Mouse (Mus musculus) left cerebral cortex, postnatal 36 days (tissue): ENCODE results near the gene Vasp. TPM values are rescaled to one million over a fixed set of nuclear protein-coding genes. Genes with fewer than 3 reads are reported as not detected.

Experiments
- DNase-seq, 2 experiments: peaks; one replicate each; pipeline ENCODE4 v3.0.0; 2021 to 2022; ENCODE audit warnings: low spot score in 2 of 2, mixed read lengths in 1 of 2
- intact Hi-C: fragments of 180-260 bp; cut with DNase I; formaldehyde crosslinking; loops from one replicate; pipeline ENCODE4 v1.15.1; 2025
- total RNA-seq, 2 experiments: library from RNA; stranded (reverse); gene quantifications; 2 replicates each; pipeline ENCODE4 v1.2.3; 2021

Vasp gene
- total RNA-seq, 2 experiments from 2014 or later, result 11.2 to 13.5 TPM

DNA sequence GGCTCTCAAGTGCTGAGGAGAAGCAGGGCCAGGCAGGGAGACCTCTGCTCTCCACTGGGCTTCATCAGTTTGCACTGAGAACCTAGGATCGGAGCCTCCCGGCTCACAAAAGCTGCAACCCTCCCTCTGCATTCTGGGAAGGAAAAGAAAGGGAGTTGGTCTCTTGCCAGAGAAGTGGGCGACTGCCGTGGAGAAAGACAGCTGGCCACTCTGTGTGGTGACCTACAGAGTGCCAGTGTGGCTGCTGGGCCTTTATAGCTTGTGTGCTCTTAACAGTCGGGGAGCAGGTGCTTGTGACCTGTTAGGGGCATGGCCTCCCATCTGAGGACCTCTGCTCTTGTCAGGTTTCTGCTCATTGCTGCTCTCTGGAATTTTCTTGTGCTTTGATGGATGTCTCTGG is 27.8 kb downstream of the Vasp start:
- intact Hi-C loops, result no loop called here
- peak; percentile 32 to 42 for DNase-seq

DNA sequence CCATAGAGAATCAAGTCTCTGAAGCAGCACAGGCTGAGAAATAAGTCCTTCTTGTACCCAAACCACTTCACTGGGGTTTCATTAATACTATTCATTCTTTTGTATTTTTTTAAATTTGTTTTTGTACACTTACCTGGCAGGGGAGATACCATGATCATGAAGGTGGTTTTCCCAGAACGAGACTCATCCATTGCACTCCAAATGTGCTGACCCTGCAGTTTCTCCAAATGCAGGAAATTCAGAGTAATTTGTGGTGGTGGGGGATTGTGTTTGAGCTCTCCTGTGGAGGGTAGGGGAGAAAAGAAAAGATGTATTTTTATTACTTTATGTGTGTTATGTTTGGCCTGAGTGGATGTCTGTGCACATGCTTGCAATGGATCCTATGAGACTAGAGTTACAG is 29.6 kb downstream of the Vasp start:
- DNase-seq, result no peak
- intact Hi-C loops, result no loop called here

DNA sequence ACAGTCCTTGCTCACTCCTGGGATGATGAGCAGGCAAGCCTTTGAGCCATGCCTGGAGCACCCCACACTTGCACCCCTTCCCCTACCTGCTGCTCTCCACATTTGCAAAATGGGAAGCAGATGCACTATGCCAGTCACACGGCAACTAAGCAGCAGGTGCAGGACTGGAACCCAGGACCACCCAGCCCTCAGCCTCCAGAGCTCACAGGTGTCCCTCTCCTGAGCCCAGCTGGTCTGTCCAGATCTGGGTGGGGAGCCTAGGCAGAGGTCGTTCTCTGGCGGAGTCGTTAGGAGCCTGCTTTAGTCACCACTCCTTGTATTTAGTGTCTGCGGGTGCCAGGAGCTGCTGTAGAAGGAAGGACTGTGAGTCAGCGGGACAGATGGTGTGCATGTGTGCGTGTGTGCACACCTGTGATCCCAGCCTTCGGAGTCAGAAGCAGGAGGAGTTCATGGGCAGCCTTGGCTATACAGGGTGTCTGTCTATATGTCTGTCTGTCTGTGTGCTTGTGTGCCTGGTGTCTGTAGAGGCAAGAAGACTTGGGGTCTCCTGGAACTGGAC is 30.6 kb downstream of the Vasp start:
- intact Hi-C loops, result no loop called here
- DNase-seq, result peak in 1 of 2 experiments; percentile 21

DNA sequence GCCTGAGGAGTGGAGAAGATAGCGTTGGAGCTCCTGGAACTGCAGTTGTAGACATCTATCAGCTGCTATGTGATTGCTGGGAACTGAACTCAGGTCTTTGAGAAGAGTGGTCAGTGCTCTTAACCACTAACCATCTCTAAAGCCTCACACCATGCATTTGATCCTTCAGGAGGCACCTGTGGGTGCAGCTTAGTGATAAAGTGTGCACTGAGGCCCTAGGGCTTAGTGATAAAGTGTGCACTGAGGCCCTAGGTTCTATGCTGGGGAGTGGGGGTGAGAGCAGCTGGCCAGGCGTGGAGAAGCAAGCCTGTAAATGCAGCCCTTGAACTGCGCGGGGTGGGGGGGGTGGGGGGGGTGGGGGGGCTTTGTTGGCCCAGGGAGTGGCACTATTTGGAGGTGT is 31.6 kb downstream of the Vasp start:
- intact Hi-C loops, result loop anchor here (1.0 to 5.0 kb wide), 3 partner anchors 33 to 102 kb away; partner anchors contain the start of gene Ercc1
- no peak for DNase-seq

DNA sequence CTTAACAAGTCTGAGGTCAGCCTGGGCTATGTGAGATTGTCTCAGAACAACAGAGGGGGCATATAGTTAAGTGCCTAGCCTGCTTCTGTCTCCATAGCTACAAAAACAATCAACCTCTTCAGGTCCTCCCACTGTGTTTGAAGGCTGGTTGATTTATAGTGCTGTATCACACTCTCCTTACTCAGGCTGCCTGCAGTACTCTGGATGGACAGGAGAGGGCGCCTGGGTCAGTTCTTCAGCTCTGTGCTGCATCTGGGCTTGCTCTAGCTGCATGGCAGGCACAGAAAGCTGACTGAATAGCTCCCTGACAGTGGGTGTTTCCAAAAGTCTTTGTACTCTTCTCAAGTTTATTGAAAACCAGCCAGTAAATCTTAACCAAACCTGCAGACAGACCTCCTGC is 32.2 kb downstream of the Vasp start:
- DNase-seq, result peak; percentile 87 to 90
- intact Hi-C loops, result loop anchor here (1.0 to 5.0 kb wide), 3 partner anchors 33 to 103 kb away; partner anchors contain the start of gene Ercc1

DNA sequence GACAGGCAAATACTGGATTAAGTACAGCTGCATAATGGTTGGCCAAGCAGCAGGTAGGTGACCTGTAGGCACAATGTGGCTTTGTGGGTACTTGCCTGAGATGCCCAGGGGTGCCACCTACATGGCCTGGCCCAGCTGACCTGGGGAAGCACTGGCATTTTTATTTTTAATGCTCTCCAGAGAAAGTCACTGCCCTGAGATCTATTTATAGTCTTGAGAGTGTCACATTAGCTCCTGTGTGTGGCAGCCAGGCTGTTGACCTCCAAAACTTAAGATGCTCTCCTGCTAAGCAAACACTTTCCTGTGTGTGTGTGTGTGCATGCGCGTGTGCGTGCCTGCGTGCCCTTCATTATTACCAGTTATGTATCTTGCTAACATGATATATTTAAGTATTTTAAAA is 33.3 kb downstream of the Vasp start:
- no peak for DNase-seq
- intact Hi-C loops, result loop anchor here (2.0 to 5.0 kb wide), 2 partner anchors 34 to 104 kb away; partner anchors contain the start of gene Ercc1

DNA sequence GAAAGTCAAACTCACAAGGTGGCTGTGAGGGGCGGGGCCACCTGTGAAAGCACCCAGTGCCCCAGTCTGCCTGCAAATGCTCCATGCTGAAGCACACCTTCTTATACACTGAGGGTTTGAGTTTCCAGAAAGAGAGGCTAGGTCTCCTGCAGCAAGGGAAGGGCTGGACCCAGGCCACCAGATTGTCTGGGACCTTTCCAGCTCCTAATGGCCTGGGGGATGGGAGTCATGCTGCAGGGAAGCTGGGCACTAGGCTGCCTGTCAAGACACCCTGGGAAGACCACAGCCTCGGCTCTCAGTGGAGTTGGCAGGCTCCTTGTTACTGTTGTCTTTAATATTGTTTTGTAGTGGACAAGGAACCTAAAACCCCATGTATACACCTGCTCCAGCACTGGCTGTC is 35.2 kb downstream of the Vasp start:
- DNase-seq, result no peak
- intact Hi-C loops, result loop anchor here (5.0 kb wide), 1 partner anchor 106 kb away; the partner anchor contains the start of gene Ercc1

DNA sequence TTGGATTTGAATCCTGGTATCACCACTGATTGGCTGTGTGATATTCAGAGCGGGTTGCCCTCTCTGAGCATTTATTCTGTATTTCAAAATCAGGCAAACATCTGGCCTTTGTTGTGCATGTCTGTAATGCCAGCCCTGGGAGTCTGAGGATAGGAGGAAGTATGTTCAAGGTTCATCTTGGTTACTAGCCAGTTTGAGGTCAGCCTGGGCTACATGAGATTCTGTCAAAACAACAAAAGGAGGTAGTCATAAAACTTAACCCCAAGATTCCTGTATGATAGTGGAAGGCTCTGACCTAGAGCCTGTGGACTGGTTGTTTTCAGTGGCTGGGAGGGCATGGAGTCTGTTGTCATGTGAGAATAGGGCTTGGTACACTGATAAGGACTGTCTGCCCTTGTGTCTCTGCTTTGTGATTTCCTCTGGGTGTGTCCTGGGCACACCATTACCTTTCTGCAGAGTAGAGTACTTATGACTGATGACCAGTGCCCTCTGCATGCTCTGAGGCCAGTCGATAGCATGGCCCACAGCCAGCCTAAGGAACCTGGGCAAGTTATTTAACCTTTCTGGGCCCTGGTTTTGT is 36.4 kb downstream of the Vasp start:
- intact Hi-C loops, result loop anchor here (5.0 kb wide), 1 partner anchor 107 kb away; the partner anchor contains the start of gene Ercc1
- DNase-seq, result no peak

DNA sequence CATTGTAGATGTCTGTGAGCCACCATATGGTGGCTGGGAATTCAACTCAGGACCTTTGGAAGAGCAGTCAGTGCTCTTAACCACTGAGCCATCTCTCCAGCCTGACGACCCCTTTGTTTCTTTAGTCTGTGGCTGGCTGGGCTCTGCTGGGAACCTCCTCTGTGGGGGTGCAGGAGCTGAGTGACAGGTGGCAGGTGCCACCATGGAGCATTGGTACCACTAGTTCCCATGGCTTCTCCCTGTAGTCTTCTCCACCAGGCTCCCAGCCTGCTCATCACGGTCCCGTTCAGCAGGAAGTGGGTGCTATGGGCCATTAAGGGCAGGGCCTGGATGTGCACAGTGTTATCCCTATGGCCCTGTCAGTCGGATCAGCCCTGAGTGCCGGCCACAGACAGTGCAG is 37.0 kb downstream of the Vasp start:
- no peak for DNase-seq
- intact Hi-C loops, result loop anchor here (5.0 kb wide), 1 partner anchor 108 kb away; the partner anchor contains the start of gene Ercc1

DNA sequence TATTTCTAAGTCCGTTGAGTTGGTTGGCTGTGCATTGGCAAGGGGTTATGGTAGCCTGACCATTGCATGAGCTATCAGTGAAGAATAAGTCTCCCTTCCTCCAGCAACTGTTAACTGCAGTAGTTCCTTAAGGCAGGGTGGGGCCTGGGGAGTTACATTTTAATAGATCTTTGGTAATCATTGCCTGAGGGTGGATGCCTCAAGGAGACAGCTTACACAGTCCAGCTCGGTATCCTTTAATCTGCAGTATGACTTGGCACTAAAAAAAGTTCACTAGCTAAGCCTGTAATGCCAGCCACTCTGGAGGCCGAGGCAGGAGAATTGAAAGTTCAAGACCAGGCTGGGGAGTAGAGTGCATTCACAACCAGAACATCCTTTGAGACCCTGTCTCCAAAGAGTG is 39.8 kb downstream of the Vasp start:
- DNase-seq, result no peak
- intact Hi-C loops, result no loop called here

DNA sequence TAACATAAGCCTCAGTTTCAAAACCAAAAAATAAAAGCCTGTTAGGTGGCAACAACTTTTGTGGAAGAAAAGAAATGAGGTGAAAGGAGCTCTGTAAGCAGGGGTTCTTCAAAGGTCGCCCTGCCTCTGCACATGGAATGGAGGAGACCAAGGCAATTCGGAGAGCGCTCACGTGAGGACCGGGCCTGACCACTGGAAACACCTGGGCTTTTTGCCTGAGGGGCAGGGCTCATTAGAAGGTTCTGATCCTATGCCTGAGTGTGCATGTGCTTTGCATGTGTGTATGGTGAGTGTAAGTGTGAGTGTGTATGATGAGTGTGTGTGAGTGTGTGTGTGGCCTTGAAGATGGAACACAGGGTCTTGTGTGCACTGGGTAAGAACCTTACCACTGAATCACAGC is 40.7 kb downstream of the Vasp start:
- intact Hi-C loops, result no loop called here
- DNase-seq, result no peak

DNA sequence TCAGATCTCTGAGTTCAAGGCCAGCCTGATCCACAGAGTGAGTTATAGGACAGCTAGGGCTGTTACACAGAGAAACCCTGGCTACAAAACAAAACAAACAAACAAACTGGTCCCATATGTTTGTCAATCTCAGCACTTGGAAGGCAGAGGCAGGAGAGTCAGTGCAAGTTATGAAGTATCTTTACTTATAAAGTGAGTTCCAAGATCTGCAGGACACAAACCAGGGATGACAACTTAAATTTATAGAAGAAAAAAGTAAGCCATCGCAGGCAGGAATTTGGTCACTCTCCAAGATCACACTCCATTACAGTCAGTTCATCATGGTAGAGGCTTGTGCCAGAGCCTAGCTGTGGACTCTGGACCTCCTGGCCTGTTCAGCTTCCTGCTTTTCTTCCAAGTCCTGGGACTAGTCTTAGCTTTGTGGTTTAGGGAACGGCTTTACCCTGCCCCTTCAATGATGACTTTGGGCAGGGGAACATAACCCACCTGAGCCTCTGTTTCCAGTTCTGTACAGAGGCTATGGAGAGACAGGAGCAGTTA is 41.5 kb downstream of the Vasp start:
- DNase-seq, result no peak
- intact Hi-C loops, result no loop called here

DNA sequence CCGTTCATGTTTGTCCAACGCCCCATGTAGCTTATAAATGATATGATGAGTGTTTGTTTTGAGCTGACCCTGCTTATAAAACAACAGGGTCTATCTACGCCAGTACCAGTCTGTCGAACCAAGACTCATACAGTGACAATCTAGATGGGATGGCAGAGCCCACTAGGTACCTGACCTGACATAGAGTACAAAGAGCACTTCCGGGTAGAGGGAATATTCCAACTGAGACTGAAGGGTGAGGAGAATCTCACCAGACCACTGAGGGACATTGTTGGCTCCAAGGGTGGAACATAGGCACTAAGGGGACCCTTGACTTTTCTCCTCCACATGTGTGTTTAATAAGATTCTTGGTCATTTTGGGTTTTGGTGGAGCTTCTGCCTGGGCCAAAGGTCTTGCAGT is 42.2 kb downstream of the Vasp start:
- intact Hi-C loops, result no loop called here
- DNase-seq, result no peak

DNA sequence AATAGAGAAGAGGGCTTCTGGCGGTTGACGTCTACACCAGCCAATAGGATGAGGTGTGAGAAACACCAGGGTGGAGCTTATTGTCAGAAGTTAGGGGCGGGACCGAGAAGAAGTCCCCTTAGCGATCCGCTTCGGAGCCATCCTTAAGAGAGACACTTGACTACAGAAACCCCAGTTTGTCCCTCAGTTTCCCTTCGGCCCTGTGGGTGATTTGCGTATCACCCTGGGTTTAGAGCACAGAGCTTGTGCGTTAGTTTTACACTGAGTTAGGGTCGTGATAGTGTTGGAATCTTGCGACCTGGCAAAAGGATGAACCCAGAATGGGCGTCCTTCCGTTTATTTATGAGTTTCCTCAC is 42.8 kb downstream of the Vasp start:
- intact Hi-C loops, result no loop called here
- DNase-seq, result no peak

DNA sequence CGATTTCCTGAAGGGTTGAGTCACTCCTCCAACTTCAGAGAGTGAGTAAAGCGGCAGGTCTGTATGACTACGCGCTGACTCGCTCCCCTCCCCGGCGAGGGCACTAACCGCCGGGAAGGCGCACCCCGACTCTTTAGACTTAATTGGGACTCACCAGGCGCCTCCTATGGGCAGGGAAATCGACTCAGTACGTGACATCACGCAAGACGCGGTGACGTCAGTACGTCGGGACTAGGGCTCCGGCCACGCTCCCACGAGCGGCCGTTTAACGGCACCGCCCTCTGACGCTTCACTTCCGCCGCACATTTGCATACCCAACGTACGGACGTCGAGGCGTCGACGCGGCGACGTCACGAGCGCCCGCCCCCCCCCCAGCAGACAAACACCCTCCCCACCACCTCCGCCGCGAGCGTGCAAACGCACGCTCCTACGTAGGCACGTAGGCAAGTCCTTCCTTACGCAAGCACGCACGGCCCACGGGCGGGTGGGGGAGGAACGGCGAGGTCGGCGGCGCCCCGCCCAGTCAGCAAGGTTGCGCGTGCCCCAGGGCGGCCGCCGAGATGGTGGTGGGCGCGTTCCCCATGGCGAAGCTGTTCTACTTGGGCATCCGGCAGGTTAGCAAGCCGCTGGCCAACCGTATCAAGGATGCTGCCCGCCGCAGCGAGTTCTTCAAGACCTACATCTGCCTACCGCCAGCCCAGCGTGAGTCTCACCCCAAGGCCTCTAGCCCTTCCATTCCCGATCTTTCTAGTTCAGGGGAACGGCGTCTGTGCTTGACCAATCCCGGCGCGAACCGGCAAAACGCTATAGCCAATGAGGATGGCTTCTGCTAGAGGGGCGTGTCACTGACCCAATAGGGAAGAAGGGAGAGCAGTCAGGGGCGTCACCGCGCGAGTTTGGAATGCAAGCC is 43.5 kb downstream of the Vasp start, which contains the start of gene Opa3:
Gene Opa3 (plus strand): TSS at position 452 of the 910 bp plus-strand sequence.
- DNase-seq, result peak; percentile 99 to 100
- intact Hi-C loops, result no loop called here

DNA sequence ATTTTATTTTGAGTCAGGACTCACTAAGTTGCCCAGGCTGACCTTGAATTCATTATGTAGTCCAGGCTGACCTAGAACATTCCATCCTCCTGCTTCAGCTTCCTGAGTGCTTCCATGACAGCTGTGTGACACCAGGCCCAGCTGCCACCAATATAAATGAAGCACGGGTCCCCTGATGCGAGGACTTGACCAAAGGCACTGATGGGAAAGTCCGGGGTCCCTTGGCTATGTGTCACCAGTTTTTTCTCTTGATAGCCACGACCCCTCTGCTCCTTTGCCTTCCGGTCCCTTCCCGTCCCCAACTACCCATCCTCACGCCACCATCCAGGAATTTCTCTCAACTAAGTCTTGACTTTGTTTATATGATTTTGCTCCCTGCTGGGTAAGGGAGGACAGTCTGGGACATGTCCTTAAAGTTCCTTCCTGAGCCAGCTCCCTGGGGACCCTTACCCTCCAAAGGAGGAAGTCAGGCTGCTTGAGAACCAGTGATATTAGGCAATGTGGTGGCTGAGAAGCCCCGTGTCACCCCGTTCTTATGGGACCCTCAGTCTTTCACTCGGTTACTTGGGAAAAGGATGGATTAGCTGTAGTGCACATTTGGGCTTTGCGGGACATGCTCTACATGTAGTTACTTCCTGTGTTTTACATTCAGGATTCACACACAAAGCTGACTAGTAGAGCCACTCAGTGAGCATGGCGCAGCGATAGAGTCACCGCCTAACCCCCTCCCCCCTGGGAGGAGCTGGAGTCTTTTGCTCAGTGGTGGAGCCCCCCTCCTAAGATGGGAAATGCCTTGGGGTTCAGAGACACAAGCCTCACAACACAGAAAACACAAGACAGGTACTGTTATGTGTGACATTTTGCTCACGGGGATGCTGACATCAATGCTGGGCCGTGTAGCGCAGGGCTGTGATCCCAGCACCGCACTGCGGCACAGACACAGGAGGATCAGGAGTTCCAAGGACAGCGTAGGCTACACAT is 44.5 kb downstream of the Vasp start:
- intact Hi-C loops, result no loop called here
- DNase-seq, result peak in 1 of 2 experiments; percentile 46

DNA sequence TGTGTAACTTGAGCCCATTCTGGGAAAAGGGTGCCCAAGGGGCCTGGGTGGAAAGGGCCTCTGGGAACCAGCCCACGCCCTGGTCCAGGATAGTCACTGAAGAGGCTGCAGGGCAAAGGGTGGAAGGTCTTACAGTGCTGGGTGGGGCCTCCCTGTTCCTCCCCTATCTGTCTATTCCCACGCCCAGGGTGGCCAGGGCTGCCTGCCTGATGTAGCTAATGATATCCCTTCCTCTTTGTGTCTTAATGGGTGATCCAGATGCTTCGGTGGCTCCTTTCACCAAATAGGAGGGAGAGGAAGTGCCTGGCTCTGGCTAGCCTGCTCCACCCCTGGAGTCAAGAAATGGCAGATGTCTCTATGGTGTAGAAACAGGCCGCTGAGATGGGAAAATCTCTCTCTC is 46.7 kb downstream of the Vasp start:
- intact Hi-C loops, result no loop called here
- no peak for DNase-seq

DNA sequence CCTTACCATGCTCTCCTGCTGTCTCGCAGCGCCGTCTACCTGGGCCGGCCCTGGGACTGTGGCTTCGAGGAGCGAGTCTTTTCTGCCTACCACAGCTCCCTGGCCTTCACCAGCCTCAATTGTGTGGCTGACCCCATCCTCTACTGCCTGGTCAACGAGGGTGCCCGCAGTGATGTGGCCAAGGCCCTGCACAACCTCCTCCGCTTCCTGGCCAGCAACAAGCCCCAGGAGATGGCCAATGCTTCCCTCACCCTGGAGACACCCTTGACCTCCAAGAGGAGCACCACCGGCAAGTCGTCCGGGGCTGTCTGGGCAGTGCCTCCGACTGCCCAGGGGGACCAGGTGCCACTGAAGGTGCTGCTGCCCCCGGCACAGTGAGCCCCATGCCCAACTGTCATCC is 48.7 kb downstream of the Vasp start:
- DNase-seq, result no peak
- intact Hi-C loops, result no loop called here

DNA sequence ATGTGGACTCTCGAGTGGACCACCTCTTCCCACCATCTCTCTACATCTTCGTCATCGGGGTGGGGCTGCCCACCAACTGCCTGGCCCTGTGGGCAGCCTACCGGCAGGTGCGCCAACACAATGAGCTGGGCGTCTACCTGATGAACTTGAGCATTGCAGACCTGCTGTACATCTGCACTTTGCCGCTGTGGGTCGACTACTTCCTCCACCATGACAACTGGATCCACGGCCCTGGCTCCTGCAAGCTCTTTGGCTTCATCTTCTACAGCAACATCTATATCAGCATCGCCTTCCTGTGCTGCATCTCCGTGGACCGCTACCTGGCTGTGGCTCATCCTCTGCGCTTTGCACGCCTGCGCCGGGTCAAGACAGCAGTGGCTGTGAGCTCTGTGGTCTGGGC is 49.4 kb downstream of the Vasp start:
- intact Hi-C loops, result no loop called here
- DNase-seq, result no peak
